Mouse (Mus musculus): ENCODE data around the gene Sqstm1. TPM values are rescaled to one million over a fixed set of nuclear protein-coding genes. Genes with fewer than 3 reads are reported as not detected.

Gene Sqstm1
- total and polyA plus RNA-seq, 3 experiments = 187 to 223 TPM; not detected in 1

DNA sequence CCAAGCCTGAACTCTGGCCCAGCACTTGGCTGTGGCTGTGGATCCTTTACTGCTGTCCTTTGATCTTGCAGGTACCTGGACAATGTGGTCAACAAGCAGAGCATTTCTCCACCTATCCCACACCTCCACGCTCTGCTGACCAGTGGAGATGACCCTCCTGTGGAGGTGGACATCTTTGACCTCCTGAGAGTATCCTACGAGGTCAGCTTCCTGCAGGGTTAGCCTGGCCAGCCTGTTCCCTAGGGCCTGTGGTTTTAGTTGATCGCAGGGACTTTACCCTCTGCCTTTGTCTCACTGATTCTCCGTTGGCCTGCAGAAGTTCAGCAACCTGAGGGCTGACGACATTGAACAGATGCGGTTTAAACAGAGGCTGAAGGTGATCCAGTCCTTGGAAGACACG, 52.3 kb downstream of the Sqstm1 start:
- no peaks in the 10 kb centered on the region for H3K27me3 ChIP-seq (ENCODE audit: control insufficient read depth in 1 of 2, insufficient read depth in 2 of 2, low read length in 2 of 2)
- H3K4me3 ChIP-seq (ENCODE audit: control insufficient read depth in 1 of 2, insufficient read depth in 1 of 2, low read depth in 2 of 2, low read length in 2 of 2) = no peak overlapping the region
- no peaks in the 10 kb centered on the region for H3K9me3 ChIP-seq (replicated peaks; ENCODE audit: insufficient read depth, low read length)
- no peaks in the 10 kb centered on the region for H3K4me1 ChIP-seq (ENCODE audit: control insufficient read depth in 1 of 2, insufficient read depth in 2 of 2, low read length in 2 of 2)
- no peak for DNase-seq (ENCODE audit: low read depth, low spot score)
- no peak overlapping the region for H3K9ac ChIP-seq (ENCODE audit: control insufficient read depth, low read depth, low read length, poor library complexity, severe bottlenecking)
- peaks cover 0 to 4% of the 10 kb centered on the region in 2 experiments; a peak in 2 of 4 replicates for H3K36me3 ChIP-seq (ENCODE audit: control insufficient read depth in 1 of 2, insufficient read depth in 2 of 2, low read length in 2 of 2)
- TF ChIP-seq CHD2 (IDR thresholded peaks at IDR 0.05; ENCODE audit: low read length) = no peak
- no peak for TF ChIP-seq CTCF (IDR thresholded peaks at IDR 0.05 in 2 of 3, conservative IDR thresholded peaks at IDR 0.05 in 1 of 3; ENCODE audit: control insufficient read depth in 1 of 3, insufficient read depth in 1 of 3, low read depth in 2 of 3, low read length in 3 of 3, poor library complexity in 1 of 3, severe bottlenecking in 1 of 3)
- no peak for TF ChIP-seq ZKSCAN1 (IDR thresholded peaks at IDR 0.05; ENCODE audit: low read depth, low read length)
- no peak for TF ChIP-seq POLR2AphosphoS5 (IDR thresholded peaks at IDR 0.05; ENCODE audit: borderline replicate concordance, low read depth, low read length)
- TF ChIP-seq MAX (IDR thresholded peaks at IDR 0.05; ENCODE audit: low read length) = no peak
- no peak for TF ChIP-seq E2F4 (IDR thresholded peaks at IDR 0.05; ENCODE audit: borderline replicate concordance, low read depth, low read length)
- TF ChIP-seq USF1 (IDR thresholded peaks at IDR 0.05; ENCODE audit: low read depth, low read length) = no peak
- TF ChIP-seq MEF2A (IDR thresholded peaks at IDR 0.05; ENCODE audit: extremely low read depth, insufficient replicate concordance, low read depth, low read length, poor library complexity, severe bottlenecking) = no peak
- TF ChIP-seq KAT2A (conservative IDR thresholded peaks at IDR 0.05; ENCODE audit: low read depth, low read length) = no peak
- no peak for TF ChIP-seq USF2 (IDR thresholded peaks at IDR 0.05; ENCODE audit: borderline replicate concordance in 1 of 2, insufficient read depth in 1 of 2, low read depth in 1 of 2, low read length in 2 of 2)
- no peak for TF ChIP-seq ZNF384 (IDR thresholded peaks at IDR 0.05; ENCODE audit: low read depth, low read length)
- TF ChIP-seq GABPA (IDR thresholded peaks at IDR 0.05; ENCODE audit: low read depth, low read length) = no peak
- TF ChIP-seq MAZ (IDR thresholded peaks at IDR 0.05; ENCODE audit: low read depth, low read length) = no peak
- no peak for TF ChIP-seq GATA1 (IDR thresholded peaks at IDR 0.05; ENCODE audit: low read depth, low read length)
- TF ChIP-seq ETS1 (IDR thresholded peaks at IDR 0.05; ENCODE audit: low read depth, low read length) = no peak
- no peaks in the 10 kb centered on the region for H3K79me2 ChIP-seq (ENCODE audit: control insufficient read depth, insufficient read depth, low read length, poor library complexity)
- no peak overlapping the region for H3K27ac ChIP-seq (ENCODE audit: control insufficient read depth, low read depth, low read length)

GRCm38 (mm10) chr11:50156725-50157258, 53.8 kb downstream of the Sqstm1 start:
- TF ChIP-seq POLR2A (IDR thresholded peaks at IDR 0.05; ENCODE audit: control insufficient read depth in 1 of 2, insufficient read depth in 1 of 2, low read depth in 1 of 2, low read length in 2 of 2, poor library complexity in 1 of 2) (no peak), MYC (IDR thresholded peaks at IDR 0.05; ENCODE audit: low read depth, low read length) (no peak), MEF2A (IDR thresholded peaks at IDR 0.05; ENCODE audit: extremely low read depth, insufficient replicate concordance, low read depth, low read length, poor library complexity, severe bottlenecking) (no peak), CTCF (IDR thresholded peaks at IDR 0.05 in 2 of 3, conservative IDR thresholded peaks at IDR 0.05 in 1 of 3; ENCODE audit: control insufficient read depth in 1 of 3, insufficient read depth in 1 of 3, low read depth in 2 of 3, low read length in 3 of 3, poor library complexity in 1 of 3, severe bottlenecking in 1 of 3) (no peak), RAD21 (IDR thresholded peaks at IDR 0.05; ENCODE audit: low read depth, low read length) (no peak), TBP (IDR thresholded peaks at IDR 0.05; ENCODE audit: low read depth, low read length) (no peak), BHLHE40 (IDR thresholded peaks at IDR 0.05; ENCODE audit: borderline replicate concordance, low read depth, low read length) (no peak)
- Histone ChIP-seq H3K79me2 (ENCODE audit: control insufficient read depth, insufficient read depth, low read length, poor library complexity) (no peaks in the 10 kb centered on the region), H3K27ac (ENCODE audit: control insufficient read depth, low read depth, low read length) (no peak overlapping the region), H3K27me3 (ENCODE audit: control insufficient read depth in 1 of 2, insufficient read depth in 2 of 2, low read length in 2 of 2) (no peaks in the 10 kb centered on the region), H3K9ac (ENCODE audit: control insufficient read depth, low read depth, low read length, poor library complexity, severe bottlenecking) (no peak overlapping the region), H3K9me3 (replicated peaks; ENCODE audit: insufficient read depth, low read length) (no peaks in the 10 kb centered on the region), H3K4me3 (ENCODE audit: control insufficient read depth in 1 of 2, insufficient read depth in 1 of 2, low read depth in 2 of 2, low read length in 2 of 2) (no peak overlapping the region), H3K4me1 (ENCODE audit: control insufficient read depth in 1 of 2, insufficient read depth in 2 of 2, low read length in 2 of 2) (no peaks in the 10 kb centered on the region), H3K36me3 (ENCODE audit: control insufficient read depth in 1 of 2, insufficient read depth in 2 of 2, low read length in 2 of 2) (peaks cover 0 to 4% of the 10 kb centered on the region in 2 experiments; a peak in 2 of 4 replicates)
- no peak for DNase-seq (ENCODE audit: low read depth, low spot score)

Data from MEL (cell line).